Mouse (Mus musculus) midbrain, embryonic 12.5 days (tissue): ENCODE measurements at regions not wholly inside any gene's neighbourhood (a gene's known extent, or its start where the extent isn't known, plus 50 kb on each side); places are given as distances from the start of the nearest gene placed in this dataset.
A peak's percentile ranks its signal among the peaks of the same experiment; 100 is the strongest.

Source experiments
- ATAC-seq: fragments of 200-750 bp; cut with Nextera tagmentation; 2 replicates; pipeline ENCODE4 v1.8.0; 2017; ENCODE audit warnings: low read depth, moderate TSS enrichment, moderate library complexity; ENCODE audit not compliant: low FRiP score
- H3K27ac ChIP-seq: fragments of 300-500 bp; sonication (generic); replicated peaks from 2 replicates; pipeline ENCODE4 v1.5.1; 2016; ENCODE audit warnings: mild to moderate bottlenecking
- H3K27me3 ChIP-seq: fragments of 300-500 bp; sonication (generic); 2 replicates; pipeline ENCODE4 v1.6.1; 2016; ENCODE audit warnings: mild to moderate bottlenecking
- H3K36me3 ChIP-seq: fragments of 300-500 bp; sonication (generic); 2 replicates; pipeline ENCODE4 v1.6.1; 2016
- H3K4me1 ChIP-seq: fragments of 300-500 bp; sonication (generic); 2 replicates; pipeline ENCODE4 v1.6.1; 2016
- H3K4me2 ChIP-seq: fragments of 300-500 bp; sonication (generic); replicated peaks from 2 replicates; pipeline ENCODE4 v1.6.1; 2016; ENCODE audit warnings: mild to moderate bottlenecking, moderate library complexity
- H3K4me3 ChIP-seq: fragments of 300-500 bp; sonication (generic); 2 replicates; pipeline ENCODE4 v1.5.1; 2016; ENCODE audit warnings: mild to moderate bottlenecking
- H3K9ac ChIP-seq: fragments of 300-500 bp; sonication (generic); replicated peaks from 2 replicates; pipeline ENCODE4 v1.6.1; 2016; ENCODE audit warnings: mild to moderate bottlenecking, moderate library complexity
- H3K9me3 ChIP-seq: fragments of 300-500 bp; sonication (generic); 2 replicates; pipeline ENCODE4 v1.6.1; 2016; ENCODE audit warnings: mild to moderate bottlenecking
- WGBS: fragments of 180-500 bp; shearing (Covaris S2); methylation state at CpG from one replicate; pipeline ENCODE4 v1.1.7; 2016; 5-methylcytosine and 5-hydroxymethylcytosine counted together

DNA sequence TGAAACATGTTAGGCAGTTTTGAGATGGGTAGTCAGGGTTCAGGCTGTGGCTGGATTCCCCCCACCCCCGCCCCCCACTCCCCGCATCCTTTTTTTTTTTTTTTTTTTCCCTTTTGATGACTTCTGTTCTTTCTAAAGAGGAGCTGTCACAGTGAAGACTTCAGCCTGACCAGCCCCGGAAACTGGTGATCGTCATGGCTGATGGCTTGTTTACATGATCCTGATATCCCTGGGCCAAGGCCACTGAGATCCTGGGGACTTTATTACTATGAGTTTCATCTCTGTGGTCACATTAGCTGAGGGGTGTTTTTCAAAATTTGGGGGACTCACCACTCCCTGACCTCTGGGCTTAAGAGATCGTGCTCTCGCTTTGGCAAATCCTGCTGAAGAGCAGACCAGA, 275.9 kb upstream of the Zfp507 start:
- 0 out of 2 replicates have a peak, but pooled peaks cover 4% of the 10 kb centered on the region for H3K27me3 ChIP-seq
- H3K9me3 ChIP-seq, result no peaks in the 10 kb centered on the region; the same call in 1 of the 2 replicates
- H3K36me3 ChIP-seq, result no peaks in the 10 kb centered on the region
- no peak overlapping the region for H3K9ac ChIP-seq
- no peak overlapping the region for H3K27ac ChIP-seq
- 70% methylated on average over 5 of the region's 6 CpGs for WGBS
- H3K4me2 ChIP-seq, result no peak overlapping the region
- peaks cover 30% of the 10 kb centered on the region for H3K4me1 ChIP-seq
- no peak for ATAC-seq
- no peak overlapping the region for H3K4me3 ChIP-seq

DNA sequence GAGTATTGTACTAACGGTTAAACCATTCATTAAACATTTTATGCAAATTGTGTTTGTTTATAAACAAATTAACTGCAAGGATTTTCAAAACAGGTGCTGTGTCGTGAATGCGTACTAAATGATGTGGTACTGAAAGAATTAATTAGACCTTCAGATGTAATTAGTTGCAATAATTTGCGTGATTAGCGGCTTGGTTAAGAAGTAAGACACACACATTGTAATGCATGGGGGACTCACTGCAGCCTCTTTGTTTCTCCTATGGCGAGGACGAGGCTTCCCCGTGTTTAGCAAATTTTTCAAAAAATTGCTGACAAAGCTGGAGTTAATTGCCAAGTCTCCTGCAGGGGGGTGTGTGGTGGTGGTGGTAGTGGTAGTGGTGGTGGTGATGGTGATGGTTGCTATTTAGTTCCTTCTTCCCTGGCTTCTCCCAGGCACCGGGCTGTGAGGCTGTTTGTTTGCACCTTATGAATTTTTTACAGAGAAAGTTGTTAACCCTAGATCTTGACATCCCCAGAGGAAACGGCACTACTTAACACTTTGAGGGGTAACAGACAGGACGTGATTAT, 275.4 kb upstream of the Zfp507 start:
- H3K4me3 ChIP-seq, result no peak overlapping the region
- no peak overlapping the region for H3K9ac ChIP-seq
- H3K9me3 ChIP-seq, result no peaks in the 10 kb centered on the region; the same call in 1 of the 2 replicates
- 69% methylated on average over 11 of the region's 11 CpGs for WGBS
- no peak for ATAC-seq
- no peak overlapping the region for H3K27ac ChIP-seq
- no peaks in the 10 kb centered on the region for H3K36me3 ChIP-seq
- no peak overlapping the region for H3K4me2 ChIP-seq
- peaks cover 30% of the 10 kb centered on the region for H3K4me1 ChIP-seq
- H3K27me3 ChIP-seq, result peaks cover 5% of the 10 kb centered on the region; the same call in 1 of the 2 replicates

DNA sequence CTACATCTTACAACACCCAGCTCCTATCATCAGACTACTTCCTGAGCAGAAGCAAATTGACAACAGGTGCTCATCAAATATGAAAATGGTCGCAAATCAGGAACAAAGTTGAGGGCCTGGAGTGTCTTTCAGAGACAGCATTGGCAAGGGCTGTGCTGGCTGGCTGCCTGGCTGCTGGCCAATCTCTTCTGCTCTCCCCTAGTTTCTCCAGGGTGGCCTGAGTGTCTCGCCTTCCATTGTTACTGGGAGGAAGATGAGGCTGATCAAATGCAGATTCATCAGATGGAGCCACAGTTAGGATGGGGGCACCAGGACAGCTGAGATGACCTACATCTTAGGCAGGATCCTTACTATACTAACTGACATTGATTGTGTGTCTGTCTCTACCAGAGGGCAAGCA, 274.5 kb upstream of the Zfp507 start:
- H3K27me3 ChIP-seq, result peaks cover 11% of the 10 kb centered on the region; the same call in 1 of the 2 replicates
- H3K27ac ChIP-seq, result no peak overlapping the region
- WGBS, result 76% methylated on average over 2 of the region's 2 CpGs
- no peak overlapping the region for H3K9ac ChIP-seq
- no peak overlapping the region for H3K4me2 ChIP-seq
- no peaks in the 10 kb centered on the region; the same call in 1 of the 2 replicates for H3K9me3 ChIP-seq
- peaks cover 31% of the 10 kb centered on the region for H3K4me1 ChIP-seq
- H3K36me3 ChIP-seq, result no peaks in the 10 kb centered on the region
- no peak overlapping the region for H3K4me3 ChIP-seq
- ATAC-seq, result no peak

DNA sequence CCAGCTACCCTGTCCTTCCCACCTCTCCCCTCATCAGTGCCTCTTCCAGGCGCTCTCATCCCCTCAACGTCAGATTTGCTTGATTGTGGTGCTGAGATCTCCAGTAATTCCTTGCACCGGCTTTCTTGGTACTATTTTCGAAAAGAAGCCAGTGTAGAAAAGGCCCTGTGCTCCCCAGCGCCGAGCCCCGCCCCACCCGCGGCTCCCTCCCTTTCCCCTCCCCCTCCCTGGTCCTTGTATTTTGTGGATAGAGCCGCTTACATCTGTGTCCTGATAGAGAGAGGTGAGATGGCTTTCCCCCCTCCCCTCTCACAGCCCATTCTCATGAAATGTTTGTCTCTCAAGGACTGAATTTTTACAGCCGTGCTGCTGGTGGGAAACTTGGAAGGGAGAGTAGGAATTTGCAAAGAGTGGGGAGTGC, 273.2 kb upstream of the Zfp507 start:
- ATAC-seq, result peak; percentile 44; the same call in 1 of the 2 replicates
- no peak overlapping the region for H3K27ac ChIP-seq
- H3K9ac ChIP-seq, result no peak overlapping the region; the same call in 1 of the 2 replicates
- H3K27me3 ChIP-seq, result peaks cover 14% of the 10 kb centered on the region; the same call in 1 of the 2 replicates
- no peaks in the 10 kb centered on the region; the same call in 1 of the 2 replicates for H3K9me3 ChIP-seq
- H3K36me3 ChIP-seq, result no peaks in the 10 kb centered on the region
- peaks cover 38% of the 10 kb centered on the region for H3K4me1 ChIP-seq
- H3K4me2 ChIP-seq, result peak overlapping the region; percentile 42
- H3K4me3 ChIP-seq, result 0 out of 2 replicates have a peak overlapping the region, but pooled peaks have one; percentile 7
- WGBS, result under 1% methylated on average over 11 of the region's 11 CpGs

DNA sequence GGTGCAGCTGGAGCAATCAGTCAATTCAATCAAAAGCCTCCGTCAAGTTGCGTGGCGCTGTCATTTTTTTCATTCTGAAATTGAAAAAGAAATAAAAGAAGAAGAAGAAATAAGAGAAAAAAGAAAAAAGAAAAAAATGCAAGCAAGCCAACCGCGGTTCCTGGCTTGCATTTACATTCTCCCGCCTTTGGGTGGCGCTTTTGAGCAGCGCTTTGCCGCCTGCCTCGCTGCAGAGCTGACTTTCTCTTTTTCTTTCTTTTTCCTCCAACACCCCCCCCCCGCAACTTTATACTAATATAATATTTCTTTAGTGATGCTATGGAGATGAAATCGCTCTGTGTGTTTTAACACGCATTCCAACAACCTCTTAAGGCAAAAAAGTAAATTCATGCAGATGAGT, 269.0 kb upstream of the Zfp507 start:
- Histone ChIP-seq H3K4me1 (peaks cover 27% of the 10 kb centered on the region), H3K9ac (no peak overlapping the region), H3K27me3 (peaks cover 10% of the 10 kb centered on the region; the same call in 1 of the 2 replicates), H3K36me3 (no peaks in the 10 kb centered on the region), H3K27ac (no peak overlapping the region), H3K4me3 (peak overlapping the region; percentile 18), H3K4me2 (peak overlapping the region; percentile 43), H3K9me3 (no peaks in the 10 kb centered on the region)
- no peak for ATAC-seq
- WGBS, result 9% methylated on average over 13 of the region's 13 CpGs

DNA sequence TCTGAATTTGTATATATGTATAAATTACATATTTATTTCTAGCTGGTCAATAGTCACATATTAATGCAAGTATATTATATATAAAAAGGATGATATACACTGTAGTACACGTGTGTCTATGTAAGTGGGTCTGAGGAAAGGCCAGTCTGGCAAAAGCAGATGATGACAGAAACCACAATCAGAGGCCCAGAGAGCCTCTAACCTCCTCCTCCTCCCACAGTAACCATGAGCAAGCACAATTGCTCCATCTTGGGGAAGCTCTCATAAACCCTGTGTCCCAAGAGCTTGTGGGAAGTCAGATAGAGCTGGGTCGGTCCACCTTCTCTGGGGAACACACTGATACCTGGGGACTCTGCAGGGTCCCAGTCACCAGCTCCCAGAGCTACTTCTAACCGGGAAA, 263.9 kb upstream of the Zfp507 start:
- Histone ChIP-seq H3K9me3 (no peaks in the 10 kb centered on the region), H3K4me3 (no peak overlapping the region), H3K9ac (no peak overlapping the region), H3K27me3 (no peaks in the 10 kb centered on the region), H3K36me3 (no peaks in the 10 kb centered on the region), H3K27ac (no peak overlapping the region), H3K4me1 (peaks cover 9% of the 10 kb centered on the region), H3K4me2 (no peak overlapping the region)
- WGBS, result 64% methylated on average over 3 of the region's 3 CpGs
- no peak for ATAC-seq

DNA sequence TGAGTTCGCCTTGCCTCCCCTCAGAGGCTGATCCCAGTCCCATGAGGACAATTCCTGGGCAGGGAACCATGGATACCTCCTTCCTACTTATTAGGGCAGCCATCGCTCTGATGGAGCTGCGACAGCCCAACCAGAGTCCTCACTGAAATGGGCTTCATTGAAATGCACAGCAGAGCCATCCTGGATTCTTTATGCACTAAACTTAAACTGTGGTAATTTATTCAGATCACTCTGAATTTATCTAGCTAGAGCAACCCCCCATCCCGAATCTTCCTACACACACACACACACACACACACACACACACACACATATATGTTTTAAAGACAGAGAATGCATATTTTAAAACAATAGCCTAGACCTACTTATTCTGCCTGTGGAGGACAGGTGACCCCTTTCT, 258.9 kb upstream of the Zfp507 start:
- no peak for ATAC-seq
- Histone ChIP-seq H3K36me3 (no peaks in the 10 kb centered on the region), H3K27me3 (no peaks in the 10 kb centered on the region), H3K4me3 (no peak overlapping the region), H3K4me1 (peaks cover 6% of the 10 kb centered on the region), H3K9me3 (no peaks in the 10 kb centered on the region), H3K4me2 (no peak overlapping the region), H3K9ac (no peak overlapping the region), H3K27ac (no peak overlapping the region)
- 79% methylated on average over 4 of the region's 4 CpGs for WGBS

DNA sequence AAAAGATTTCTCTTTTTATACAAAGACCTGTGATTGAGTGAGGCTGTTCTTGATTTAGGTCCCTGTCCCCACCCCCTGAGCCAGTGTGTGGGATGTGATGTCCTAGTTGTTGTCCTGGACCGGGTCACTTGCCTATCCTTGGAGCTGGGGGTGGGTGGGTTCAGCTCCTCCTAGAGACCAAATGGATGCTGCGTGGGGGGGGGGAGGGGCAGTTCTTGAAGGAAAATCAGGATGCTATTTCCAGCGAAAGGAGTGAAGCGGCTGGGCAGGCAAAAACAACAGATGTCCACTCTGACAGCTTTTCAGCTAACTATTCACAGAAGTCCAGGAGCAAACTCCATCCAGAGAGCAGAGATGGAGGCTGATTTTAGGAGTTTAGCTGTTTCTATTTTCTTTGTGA, 257.6 kb upstream of the Zfp507 start:
- Histone ChIP-seq H3K4me3 (no peak overlapping the region), H3K27ac (no peak overlapping the region), H3K4me1 (peaks cover 5% of the 10 kb centered on the region), H3K9ac (no peak overlapping the region), H3K27me3 (no peaks in the 10 kb centered on the region), H3K9me3 (no peaks in the 10 kb centered on the region), H3K4me2 (no peak overlapping the region), H3K36me3 (no peaks in the 10 kb centered on the region)
- no peak for ATAC-seq
- WGBS, result 69% methylated on average over 4 of the region's 4 CpGs

DNA sequence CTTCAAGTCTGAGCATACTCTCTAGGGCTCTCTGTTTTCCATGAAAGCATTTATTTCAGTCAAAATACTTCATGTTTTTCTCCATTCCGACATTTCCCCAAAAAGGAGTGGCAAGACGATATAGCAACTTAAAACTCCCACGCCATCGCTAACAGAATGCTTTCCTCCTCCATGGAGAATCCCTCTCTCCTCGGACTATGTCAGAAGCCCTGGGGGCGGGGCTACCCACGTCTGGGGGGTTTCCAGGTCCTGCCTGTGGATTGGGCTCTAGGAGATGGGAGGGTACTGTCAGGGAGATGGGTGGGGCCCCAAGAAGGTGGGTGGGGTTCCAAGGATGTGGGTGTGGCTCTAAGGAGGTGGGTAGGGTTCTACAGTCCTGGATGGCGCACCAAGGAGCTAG, 243.2 kb upstream of the Zfp507 start:
- Histone ChIP-seq H3K27ac (no peak overlapping the region), H3K4me3 (no peak overlapping the region), H3K9ac (no peak overlapping the region), H3K4me2 (no peak overlapping the region), H3K9me3 (no peaks in the 10 kb centered on the region), H3K4me1 (no peaks in the 10 kb centered on the region), H3K36me3 (no peaks in the 10 kb centered on the region), H3K27me3 (no peaks in the 10 kb centered on the region)
- ATAC-seq, result no peak
- WGBS, result 85% methylated on average over 8 of the region's 8 CpGs

DNA sequence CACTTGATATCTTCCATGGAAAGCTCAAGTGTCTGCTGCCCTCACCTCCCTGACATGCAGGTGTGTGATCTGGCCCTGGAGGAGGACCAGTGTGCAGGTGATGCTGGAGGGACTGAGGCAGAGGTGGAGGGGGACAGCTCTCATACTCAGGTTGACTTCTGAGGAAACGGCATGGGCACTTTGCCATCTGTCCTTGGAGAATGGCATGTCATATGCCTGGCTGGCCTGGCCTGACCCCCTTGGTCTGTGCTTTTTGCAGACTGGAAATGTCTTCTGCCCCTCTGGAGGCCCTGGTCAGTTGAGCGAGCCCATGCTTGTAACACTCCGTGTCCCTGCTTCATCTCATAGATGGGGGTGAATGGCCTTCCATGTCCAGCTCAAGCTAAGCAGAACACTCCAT, 229.1 kb upstream of the Zfp507 start:
- H3K4me1 ChIP-seq, result no peaks in the 10 kb centered on the region
- H3K27ac ChIP-seq, result no peak overlapping the region
- no peak overlapping the region for H3K4me2 ChIP-seq
- no peak overlapping the region for H3K9ac ChIP-seq
- WGBS, result 89% methylated on average over 3 of the region's 3 CpGs
- H3K27me3 ChIP-seq, result no peaks in the 10 kb centered on the region
- no peaks in the 10 kb centered on the region for H3K9me3 ChIP-seq
- ATAC-seq, result no peak
- H3K36me3 ChIP-seq, result no peaks in the 10 kb centered on the region
- no peak overlapping the region for H3K4me3 ChIP-seq

DNA sequence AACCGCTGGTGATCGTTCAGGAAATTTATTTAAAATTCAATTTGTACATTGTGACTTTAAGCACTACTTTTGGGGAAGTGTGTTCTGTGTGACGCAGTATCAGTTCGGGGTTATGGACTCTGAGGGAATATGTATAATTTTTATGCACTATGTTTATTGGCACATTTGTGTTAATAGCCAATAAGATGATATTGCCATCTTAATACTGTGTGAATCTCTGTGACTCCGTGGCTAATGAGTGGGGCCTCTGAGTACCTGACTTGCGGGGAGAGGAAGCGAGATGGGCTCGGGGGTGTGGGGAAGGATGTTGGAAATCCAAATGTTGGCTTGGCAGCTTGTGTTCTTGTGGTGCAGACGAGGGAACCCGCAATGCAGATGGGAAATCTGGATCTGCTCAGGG, 220.2 kb upstream of the Zfp507 start:
- no peaks in the 10 kb centered on the region for H3K4me1 ChIP-seq
- no peak overlapping the region for H3K4me3 ChIP-seq
- no peak overlapping the region for H3K27ac ChIP-seq
- no peaks in the 10 kb centered on the region for H3K36me3 ChIP-seq
- H3K4me2 ChIP-seq, result no peak overlapping the region
- WGBS, result 89% methylated on average over 10 of the region's 10 CpGs
- no peaks in the 10 kb centered on the region for H3K27me3 ChIP-seq
- H3K9me3 ChIP-seq, result no peaks in the 10 kb centered on the region
- no peak for ATAC-seq
- no peak overlapping the region for H3K9ac ChIP-seq

DNA sequence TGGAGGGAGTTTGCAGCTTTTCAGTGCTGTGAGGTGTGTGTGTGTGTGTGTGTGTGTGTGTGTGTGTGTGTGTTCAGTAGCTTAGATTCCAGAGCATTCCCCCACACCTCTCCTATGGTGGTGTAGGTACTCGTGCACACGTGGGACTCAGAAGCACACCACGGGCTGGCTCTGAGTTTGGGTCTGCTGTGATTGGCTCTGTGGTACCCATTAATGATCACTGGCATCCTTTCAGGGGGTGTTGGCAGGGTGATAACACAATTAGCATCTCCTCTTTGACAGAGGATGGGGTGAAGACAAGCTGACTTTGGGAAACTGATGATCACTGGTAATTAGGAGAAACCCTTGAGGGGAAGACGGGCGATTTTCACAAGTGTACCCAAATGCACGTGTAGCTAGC, 219.7 kb upstream of the Zfp507 start:
- Histone ChIP-seq H3K27ac (no peak overlapping the region), H3K9ac (no peak overlapping the region), H3K4me2 (no peak overlapping the region), H3K4me3 (no peak overlapping the region), H3K9me3 (no peaks in the 10 kb centered on the region), H3K4me1 (no peaks in the 10 kb centered on the region), H3K27me3 (no peaks in the 10 kb centered on the region), H3K36me3 (no peaks in the 10 kb centered on the region)
- ATAC-seq, result no peak
- 78% methylated on average over 6 of the region's 6 CpGs for WGBS
